Mouse (Mus musculus): ENCODE results near the gene Lcp2.
A peak's percentile ranks its signal among the peaks of the same experiment; 100 is the strongest.
"Not testable (repeated sequence)": the region's sequence is repeated elsewhere in the genome, so short reads cannot be mapped to it uniquely, and the experiment has no call there.

The Lcp2 gene

DNA sequence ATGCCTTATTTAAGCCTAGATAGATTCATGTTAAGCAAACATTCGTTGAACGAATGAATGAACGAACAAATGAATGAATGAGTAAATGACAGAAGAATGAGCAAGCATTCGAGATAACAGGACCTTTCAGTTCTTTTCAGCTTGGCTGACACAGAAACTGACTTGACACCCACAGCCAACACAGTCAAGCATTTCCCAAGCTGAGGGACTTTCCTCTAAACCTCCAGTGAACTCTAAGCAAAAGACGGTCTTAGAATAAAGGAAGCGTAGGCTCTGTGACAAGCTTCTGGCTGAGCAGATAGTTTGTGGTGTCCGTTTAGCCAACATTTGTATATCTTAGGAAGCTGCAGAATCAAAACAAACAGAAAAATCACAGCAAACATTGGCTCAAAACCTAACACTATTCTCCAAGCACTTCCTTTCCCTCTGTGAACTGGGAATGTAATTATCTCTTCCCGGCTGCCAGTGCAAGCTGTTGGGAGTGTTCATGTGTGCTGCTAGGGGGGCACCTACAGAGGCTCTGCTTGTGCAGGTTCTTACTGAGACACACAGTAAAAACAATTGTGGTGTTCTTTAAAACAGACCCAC, 39.5 kb downstream of the Lcp2 start:
- DNase-seq (ENCODE audit: low spot score in 2 of 2) = no peak

DNA sequence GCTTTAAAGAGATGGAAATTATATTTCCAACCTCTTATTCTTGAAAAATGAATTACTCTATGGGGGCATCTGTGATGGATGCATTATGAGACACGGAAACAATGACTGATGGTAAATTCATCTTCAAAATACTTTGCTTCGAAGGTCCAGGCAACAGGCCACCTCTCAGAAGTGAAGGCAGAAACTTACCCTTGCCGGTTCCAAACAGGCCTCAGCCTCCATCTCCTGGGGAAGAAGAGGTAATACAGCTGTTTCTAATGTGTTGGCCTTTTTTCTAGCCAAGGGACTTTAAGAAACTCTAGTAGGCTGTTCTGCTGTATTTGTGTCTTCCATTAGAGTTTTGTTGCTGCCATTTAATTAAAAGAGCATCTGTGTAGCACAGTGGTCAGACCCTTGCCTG, 40.3 kb downstream of the Lcp2 start:
- no peak for DNase-seq (ENCODE audit: low spot score in 2 of 2)

DNA sequence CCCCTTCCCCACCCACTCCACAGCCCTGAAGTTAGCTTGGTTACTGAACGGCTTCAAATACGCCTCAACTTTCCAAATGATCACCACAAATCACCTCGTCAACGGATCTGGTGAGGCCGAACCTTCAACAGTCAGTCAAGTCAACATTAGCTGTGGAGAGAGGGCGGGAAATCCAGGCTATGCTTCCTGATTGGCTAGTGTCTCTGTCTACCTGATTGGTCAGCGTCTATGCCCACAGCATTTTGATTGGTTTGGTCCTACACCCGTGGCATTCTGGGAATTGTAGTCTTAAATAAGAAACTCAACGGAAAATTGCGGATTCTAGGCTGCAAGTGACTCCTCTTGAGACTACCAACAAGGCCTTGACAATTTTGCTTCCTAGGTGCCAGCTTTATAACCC, 51.7 kb downstream of the Lcp2 start, which contains the start of gene 4930469K13Rik:
4930469K13Rik (minus strand) TSS at position 133 of the 400 bp plus-strand sequence.
- DNase-seq (ENCODE audit: low spot score in 2 of 2) = no peak

DNA sequence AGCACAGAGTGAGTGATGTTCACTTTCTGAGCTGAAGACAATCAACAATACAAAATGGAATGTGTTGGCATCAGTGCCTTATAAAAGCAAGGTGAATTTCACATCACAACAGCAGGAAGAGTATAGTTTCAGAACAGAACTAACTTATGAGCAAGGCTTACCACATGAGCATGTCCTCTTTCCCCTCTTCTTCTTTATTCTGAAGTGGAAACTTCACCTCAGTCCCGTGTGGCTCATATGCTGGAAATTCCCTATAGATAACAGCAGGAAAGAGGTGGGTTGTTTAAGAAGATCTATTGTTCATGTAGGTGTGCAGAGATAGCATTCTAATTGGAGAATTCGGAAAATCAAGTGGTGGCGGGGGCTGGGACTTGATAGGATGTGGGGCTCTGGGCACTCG, 55.1 kb downstream of the Lcp2 start:
- no peak for DNase-seq (ENCODE audit: low spot score in 2 of 2)

DNA sequence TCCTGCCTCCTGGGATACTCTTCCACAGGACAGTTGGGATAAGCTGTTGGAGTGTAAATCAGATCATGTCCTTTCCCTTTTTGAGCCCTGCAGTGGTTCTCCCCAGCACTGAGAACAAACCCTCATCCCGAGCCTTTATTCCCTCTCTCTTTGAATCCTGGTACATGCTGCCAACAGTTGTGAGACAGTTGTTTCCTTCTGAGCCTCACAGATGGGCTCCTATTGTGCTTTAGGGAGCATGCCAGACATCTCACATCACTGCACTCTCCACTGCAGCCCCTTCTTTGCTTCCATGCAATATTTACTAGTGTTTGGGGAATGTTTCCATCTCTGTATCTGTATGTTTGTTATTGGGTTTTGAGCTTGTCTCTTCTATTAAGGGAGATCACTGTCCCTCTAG, 58.2 kb downstream of the Lcp2 start:
- DNase-seq (ENCODE audit: low spot score in 2 of 2) = no peak

DNA sequence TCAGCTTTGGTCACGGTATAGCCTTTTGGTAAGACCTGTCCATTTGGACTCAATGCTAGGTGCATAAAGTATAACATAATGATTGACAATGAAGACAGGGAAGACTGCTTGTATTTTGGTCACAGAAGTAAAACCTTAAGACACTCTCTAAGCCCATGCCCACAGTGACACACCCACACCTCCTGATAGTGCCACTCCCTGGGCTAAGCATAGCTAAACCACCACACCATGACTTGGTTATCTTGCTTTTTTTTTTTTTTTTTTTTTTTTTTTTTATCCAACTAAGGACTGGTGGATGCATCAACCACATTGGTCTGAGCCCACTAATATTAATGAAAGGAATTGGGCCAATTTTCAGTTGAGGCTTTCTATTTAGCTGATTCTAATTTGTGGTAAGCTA, 62.5 kb downstream of the Lcp2 start:
- no peak for DNase-seq (ENCODE audit: low spot score in 2 of 2)

DNA sequence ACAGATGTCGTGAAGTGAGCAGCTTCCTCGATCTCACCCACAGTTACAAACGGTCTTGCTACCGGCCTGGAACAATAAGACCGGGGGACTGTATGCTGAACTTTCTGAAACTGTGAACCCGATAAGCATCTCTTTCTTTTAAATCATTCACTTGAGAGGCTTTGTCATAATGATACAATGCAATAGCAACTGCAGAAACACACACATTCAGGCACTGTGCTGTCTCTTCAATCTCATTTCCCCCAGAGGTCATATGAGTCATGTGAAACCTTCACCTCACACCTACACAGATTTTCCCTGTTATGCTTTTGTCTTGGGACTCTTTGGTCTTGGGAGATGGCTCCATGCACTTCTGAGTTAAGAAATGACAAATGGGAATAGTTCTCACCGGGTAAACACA, 65.2 kb downstream of the Lcp2 start:
- no peak for DNase-seq (ENCODE audit: low spot score in 2 of 2)

DNA sequence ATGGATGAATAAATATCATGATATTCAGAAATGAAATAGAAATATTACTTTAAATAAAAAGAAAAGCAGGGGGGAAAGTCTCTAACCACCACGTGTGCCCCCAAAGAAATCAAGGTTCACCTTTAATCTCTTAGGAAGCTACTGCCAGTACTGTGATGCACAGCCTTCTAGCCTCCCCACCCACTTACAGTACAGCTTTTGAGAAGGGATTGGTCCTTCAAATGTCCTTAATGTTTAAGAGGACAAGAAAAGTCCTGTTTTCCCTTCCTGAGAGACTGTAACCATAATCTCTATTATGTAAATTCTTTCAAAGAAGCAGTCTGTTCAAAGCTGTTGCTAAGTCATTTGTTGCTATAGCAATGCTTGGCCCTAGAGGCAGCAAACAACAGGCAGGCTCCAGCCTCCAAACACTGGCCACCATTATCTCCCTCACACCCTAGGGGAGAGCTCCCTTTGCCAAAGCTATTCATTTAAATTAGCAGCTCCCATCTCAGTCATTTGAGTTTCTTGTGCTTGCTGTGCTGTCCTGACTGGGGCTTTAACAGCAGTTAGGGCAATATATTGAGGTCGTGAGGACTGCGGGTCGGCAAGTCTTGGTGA, 66.2 kb downstream of the Lcp2 start:
- no peak for DNase-seq (ENCODE audit: low spot score in 2 of 2)

DNA sequence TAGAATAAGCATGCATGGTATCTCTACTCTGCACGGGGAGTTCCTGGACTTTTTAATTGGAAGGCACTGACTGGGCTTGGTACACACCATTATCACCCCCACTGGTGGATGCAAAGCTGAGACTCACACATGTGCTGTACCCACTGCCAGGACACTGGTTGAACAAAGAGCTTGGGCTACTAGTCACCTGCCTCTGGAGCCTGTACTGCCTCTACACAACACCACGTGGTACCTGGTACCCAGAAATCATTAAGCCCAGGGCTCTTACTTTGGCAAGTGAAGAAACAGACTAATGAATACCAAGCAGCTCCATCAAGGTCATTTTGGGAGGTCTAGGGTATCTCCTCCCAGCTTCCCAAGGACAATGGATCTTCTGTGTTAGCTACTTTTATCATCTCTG, 67.0 kb downstream of the Lcp2 start:
- no peak for DNase-seq (ENCODE audit: low spot score in 2 of 2)

DNA sequence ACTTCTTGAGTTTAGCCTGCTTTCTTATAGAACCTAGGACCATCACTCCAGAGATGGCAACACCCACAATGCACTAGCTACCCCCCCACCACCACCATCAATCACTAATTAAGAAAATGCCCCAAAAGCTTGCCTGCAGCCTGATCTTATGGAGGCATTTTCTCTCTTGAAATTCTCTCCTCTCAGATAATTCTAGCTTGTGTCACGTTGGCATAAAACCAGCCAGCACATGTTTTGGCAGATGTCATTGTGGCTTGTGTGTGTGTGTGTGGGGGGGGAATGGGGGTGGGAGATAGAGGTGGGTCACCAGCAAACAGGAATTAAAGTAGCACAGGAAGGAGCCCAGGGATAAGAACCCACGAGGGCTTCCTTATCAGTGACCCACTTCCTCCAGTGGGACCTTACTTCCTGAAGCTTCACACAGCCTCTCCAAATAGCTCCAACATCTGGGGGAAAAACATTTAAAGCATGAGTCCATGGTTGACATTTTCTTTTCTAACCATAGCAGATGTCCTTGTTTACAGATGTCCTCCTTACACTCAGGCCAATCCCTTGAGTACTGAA, 69.9 kb downstream of the Lcp2 start:
- DNase-seq (ENCODE audit: low spot score in 2 of 2) = no peak

DNA sequence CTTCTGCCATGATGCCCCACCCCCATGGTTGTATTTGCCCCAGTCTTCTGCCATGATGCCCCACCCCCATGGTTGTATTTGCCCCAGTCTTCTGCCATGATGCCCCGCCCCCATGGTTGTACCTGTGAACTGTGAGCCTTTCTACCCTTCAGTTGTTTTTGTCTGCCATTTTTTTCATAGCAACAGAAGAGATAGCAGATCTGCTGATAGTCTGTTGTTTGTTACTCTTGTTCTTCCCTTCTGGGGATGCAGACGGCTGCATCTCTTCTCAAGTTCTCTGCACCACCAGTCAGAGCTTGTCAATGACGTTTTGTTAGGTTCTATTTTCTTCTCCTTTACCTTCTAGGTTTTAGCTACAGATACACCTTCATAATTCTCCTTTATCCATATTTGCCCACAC, 70.9 kb downstream of the Lcp2 start:
- DNase-seq (ENCODE audit: low spot score in 2 of 2) = no peak

DNA sequence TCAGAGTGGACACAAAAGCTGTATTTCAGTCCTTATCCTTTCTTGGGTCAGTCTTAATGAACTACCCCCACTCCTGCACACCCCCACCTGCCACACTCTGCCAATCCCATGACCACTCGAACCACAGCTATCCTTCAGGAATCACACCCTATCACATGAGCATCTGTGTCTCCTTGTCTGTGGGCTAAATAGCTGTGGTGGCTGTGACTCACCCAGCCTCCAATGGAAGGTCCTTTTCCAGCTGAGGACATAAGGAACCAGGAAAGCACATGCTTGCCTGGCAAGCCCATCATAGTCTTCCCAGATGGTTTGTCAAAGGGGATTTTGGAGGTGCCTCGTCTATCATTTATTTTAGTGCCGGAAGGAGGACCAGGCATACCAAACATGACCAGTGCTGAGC, 71.6 kb downstream of the Lcp2 start:
- DNase-seq (ENCODE audit: low spot score in 2 of 2) = no peak

DNA sequence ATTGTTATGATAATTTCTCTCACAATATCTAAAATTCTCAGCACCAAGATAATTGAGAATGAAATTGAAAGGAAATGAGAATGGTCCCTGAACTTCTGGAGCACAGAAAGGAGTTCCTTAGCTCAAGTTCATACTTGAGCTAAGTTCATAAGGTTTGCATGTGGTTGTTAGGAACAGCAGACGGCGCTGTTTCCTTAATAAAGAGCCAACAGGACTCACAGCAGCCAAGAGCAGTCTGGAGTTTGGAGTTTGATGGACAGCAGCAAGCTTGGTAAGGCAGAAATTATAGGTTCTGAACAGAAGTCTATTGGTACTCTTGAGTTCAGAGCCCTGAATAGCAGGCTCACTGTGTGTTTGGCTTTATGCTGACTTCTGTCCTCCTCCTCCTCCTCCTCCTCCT, 76.4 kb downstream of the Lcp2 start:
- peak in 1 of 2 experiments; percentile 16 for DNase-seq (ENCODE audit: low spot score in 2 of 2)

DNA sequence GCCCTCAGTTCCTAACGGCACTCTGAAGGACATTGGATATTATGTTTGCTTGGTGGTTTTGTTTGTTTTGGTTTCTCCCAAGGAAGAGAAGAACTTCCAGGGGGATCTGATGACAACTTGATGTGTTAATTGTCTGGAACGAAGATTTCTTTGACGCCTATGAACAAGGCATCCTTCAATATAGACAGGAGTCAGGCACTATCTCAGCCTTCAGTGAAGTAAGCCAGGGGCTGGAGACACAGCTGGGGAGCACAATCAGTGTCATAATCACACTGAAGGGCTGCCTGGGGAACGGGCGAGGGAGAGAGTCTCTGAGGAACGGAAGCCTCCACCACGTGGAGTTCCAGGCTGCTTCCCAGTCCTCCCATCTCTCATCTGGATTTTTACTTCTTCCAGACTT, 78.1 kb downstream of the Lcp2 start:
- DNase-seq (ENCODE audit: low spot score in 2 of 2) = no peak

DNA sequence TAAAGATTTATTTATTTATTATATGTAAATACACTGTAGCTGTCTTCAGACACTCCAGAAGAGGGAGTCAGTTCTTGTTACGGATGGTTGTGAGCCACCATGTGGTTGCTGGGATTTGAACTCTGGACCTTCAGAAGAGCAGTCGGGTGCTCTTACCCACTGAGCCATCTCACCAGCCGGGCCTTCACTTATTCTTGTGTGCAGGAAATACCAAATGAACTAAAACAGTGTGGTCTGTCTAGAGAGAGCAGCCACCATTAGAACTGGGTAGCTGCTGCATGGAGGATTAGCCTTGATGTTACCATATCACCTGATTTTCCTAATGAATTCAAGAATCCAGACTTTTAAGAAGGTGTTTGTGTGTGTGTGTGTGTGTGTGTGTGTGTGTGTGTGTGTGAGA, 79.0 kb downstream of the Lcp2 start:
- DNase-seq (ENCODE audit: low spot score in 2 of 2) = not testable (repeated sequence)

DNA sequence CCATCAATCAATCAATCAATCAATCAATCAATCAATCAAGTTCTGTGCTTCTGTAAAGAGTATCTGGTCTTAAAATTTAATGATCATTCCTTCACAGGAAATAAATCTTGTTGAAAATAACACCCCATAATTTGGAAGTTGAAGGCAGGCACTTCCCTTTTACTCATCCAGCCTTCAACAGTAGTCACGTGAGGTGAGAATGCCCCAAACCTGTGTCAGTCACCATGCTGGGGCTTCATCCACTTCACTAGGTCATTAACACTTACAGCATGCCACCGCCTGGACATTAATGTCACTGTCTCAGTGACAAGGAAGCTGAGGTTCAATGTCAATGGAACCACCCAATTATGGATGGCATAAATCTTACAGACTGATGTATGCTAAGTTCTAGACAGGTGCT, 81.7 kb downstream of the Lcp2 start:
- DNase-seq (ENCODE audit: low spot score in 2 of 2) = no peak

DNA sequence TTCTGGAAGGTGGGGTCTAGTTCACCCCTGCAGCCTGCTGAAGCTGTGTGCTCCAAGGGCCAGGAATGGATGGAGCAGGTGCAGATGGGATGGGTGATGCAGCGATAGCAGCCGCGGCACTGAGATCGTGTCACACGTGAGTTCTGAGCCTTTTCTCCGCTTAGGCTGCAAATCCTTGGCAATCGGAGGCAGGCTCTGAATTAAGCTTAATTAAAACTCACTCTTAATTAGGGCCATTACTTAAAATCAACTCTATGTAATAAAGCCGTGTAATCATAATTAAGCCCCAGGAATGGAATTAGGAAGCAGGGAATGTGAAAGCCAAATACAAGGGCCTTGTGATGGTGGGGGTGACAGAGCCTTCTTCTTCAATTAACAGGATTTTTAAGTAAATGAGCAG, 92.6 kb downstream of the Lcp2 start:
- no peak for DNase-seq (ENCODE audit: low spot score in 2 of 2)

All from spleen, postnatal 10 days (tissue).